Mouse (Mus musculus) cerebellum, adult 2 months (tissue): ENCODE measurements around the gene Tbc1d1.

Experiments
- CTCF ChIP-seq: fragments of 200-500 bp; IDR thresholded peaks from 2 replicates; pipeline ENCODE4 v1.5.1; 2011; ENCODE audit warnings: low read depth, mild to moderate bottlenecking, control low read depth, low read length, moderate library complexity, borderline replicate concordance; ENCODE audit not compliant: insufficient read depth
- POLR2A ChIP-seq: fragments of 200-500 bp; IDR thresholded peaks from 2 replicates; pipeline ENCODE4 v1.6.1; 2011; ENCODE audit warnings: low read length, control low read depth, borderline replicate concordance; ENCODE audit not compliant: insufficient read depth

- TF ChIP-seq POLR2A: no peak
- no peak for TF ChIP-seq CTCF
These were observed 109.8 kb downstream of the Tbc1d1 start for GRCm38 (mm10) chr5:64265906-64266305.
